Mouse (Mus musculus): ENCODE results near the gene Slc28a2. TPM values are rescaled to one million over a fixed set of nuclear protein-coding genes. Genes with fewer than 3 reads are reported as not detected.
"Not testable (repeated sequence)": the region's sequence is repeated elsewhere in the genome, so short reads cannot be mapped to it uniquely, and the experiment has no call there.

Gene Slc28a2
- 0.09 TPM in 1 of 2 replicates, not detected in the other for polyA plus RNA-seq (2015; fragmentation: Nextera tagmentation; extraction: Ambion mirVana)

- ATAC-seq = not testable (repeated sequence)
- WGBS = 50% methylated on average over 2 of the region's 3 CpGs
Measured at GRCm38 (mm10) chr2:122426200-122426599, at the start of gene Slc28a2. Gene Slc28a2 (plus strand): TSS chr2:122426477.

GRCm38 (mm10) chr2:122377215-122377674 is 49.0 kb upstream of the Slc28a2 start:
- Histone ChIP-seq H3K4me3 (replicated peaks) (peak overlapping the region; percentile 63), H3K27me3 (no peaks in the 10 kb centered on the region), H3K27ac (peak overlapping the region; percentile 94), H3K9ac (replicated peaks) (peak overlapping the region; percentile 81), H3K4me2 (replicated peaks) (peak overlapping the region; percentile 53), H3K4me1 (replicated peaks) (peaks cover 13% of the 10 kb centered on the region), H3K9me3 (no peaks in the 10 kb centered on the region), H3K36me3 (no peaks in the 10 kb centered on the region)
- ATAC-seq = peak; percentile 92
- under 1% methylated on average over 28 of the region's 28 CpGs for WGBS

More at GRCm38 (mm10) chr2:122426200-122426599, at the start of gene Slc28a2:
- H3K36me3 ChIP-seq; H3K27me3 ChIP-seq; H3K4me2 ChIP-seq (replicated peaks); H3K4me3 ChIP-seq (replicated peaks); H3K9ac ChIP-seq (replicated peaks); H3K9me3 ChIP-seq; H3K27ac ChIP-seq; H3K4me1 ChIP-seq (replicated peaks): not testable (repeated sequence)

- peak overlapping the region; percentile 94 for H3K27ac ChIP-seq
- under 1% methylated on average over 26 of the region's 26 CpGs for WGBS
Measured at GRCm38 (mm10) chr2:122377751-122378246, 48.5 kb upstream of the Slc28a2 start.

GRCm38 (mm10) chr2:122378421-122379291 is 47.6 kb upstream of the Slc28a2 start:
- H3K9me3 ChIP-seq = no peaks in the 10 kb centered on the region
- peak overlapping the region; percentile 71 for H3K27ac ChIP-seq
- no peaks in the 10 kb centered on the region for H3K36me3 ChIP-seq
- H3K27me3 ChIP-seq = no peaks in the 10 kb centered on the region
- peak overlapping the region; percentile 63 for H3K4me3 ChIP-seq (replicated peaks)
- peaks cover 13% of the 10 kb centered on the region for H3K4me1 ChIP-seq (replicated peaks)
- WGBS = 21% methylated on average over 8 of the region's 8 CpGs
- H3K4me2 ChIP-seq (replicated peaks) = peak overlapping the region; percentile 53
- H3K9ac ChIP-seq (replicated peaks) = peak overlapping the region; percentile 81; the same call in 1 of the 2 replicates
- no peak for ATAC-seq

More at GRCm38 (mm10) chr2:122377751-122378246, 48.5 kb upstream of the Slc28a2 start:
- H3K9me3 ChIP-seq = no peaks in the 10 kb centered on the region
- H3K27me3 ChIP-seq = no peaks in the 10 kb centered on the region
- peak overlapping the region; percentile 53 for H3K4me2 ChIP-seq (replicated peaks)
- H3K4me1 ChIP-seq (replicated peaks) = peaks cover 13% of the 10 kb centered on the region
- no peaks in the 10 kb centered on the region for H3K36me3 ChIP-seq
- peak overlapping the region; percentile 63 for H3K4me3 ChIP-seq (replicated peaks)
- ATAC-seq = peak; percentile 86
- peak overlapping the region; percentile 81 for H3K9ac ChIP-seq (replicated peaks)

DNA sequence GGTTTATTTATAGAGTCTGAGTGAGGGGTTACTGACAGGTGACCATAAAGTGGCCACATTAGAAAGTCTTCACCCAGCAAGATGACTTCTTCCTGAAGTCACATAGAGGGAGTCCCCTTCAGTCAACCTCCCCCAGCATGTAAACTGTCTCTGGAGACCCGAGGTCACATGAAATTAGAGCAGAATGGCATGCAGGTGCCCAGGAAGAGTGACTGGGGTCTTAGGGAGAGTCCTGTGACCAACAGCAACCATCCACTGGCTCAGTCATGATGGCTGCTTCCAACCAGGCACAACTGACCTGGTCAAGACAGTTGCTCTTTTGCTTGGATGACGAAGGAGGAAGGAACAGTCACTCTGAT is 47.0 kb upstream of the Slc28a2 start:
- ATAC-seq = no peak
- H3K27me3 ChIP-seq = no peaks in the 10 kb centered on the region
- no peak overlapping the region for H3K4me3 ChIP-seq (replicated peaks)
- no peak overlapping the region for H3K27ac ChIP-seq
- H3K36me3 ChIP-seq = no peaks in the 10 kb centered on the region
- H3K9me3 ChIP-seq = no peaks in the 10 kb centered on the region
- 44% methylated on average over 2 of the region's 2 CpGs for WGBS
- H3K9ac ChIP-seq (replicated peaks) = no peak overlapping the region
- no peak overlapping the region for H3K4me2 ChIP-seq (replicated peaks)
- peaks cover 13% of the 10 kb centered on the region for H3K4me1 ChIP-seq (replicated peaks)

DNA sequence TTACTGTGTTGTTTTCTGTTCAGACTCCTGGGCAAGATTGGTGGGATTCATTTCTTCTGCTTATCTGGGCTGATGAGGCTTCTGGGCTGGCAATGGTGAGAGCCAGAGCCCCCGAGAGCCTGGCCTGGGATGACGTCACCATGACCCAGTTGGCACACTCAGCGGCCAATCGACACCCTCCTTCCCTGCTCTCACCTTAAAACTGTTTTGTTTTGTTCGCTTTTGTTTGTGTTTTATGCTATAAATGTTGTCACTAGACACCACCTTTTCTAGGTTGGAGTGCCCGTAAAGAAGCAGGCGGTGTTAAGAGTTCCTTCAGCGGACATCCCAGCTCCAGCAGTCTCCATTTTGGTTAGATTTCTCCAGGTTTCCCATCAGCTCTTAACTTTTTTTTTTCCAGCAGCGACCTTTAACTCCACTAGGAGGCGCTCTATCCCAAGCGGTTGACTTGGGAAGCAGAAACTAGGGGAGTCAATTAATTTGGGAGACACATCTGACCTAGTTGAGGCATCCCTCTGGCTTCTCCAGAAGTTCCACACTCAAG is 45.4 kb upstream of the Slc28a2 start:
- H3K36me3 ChIP-seq = no peaks in the 10 kb centered on the region
- peak overlapping the region; percentile 42 for H3K4me2 ChIP-seq (replicated peaks)
- ATAC-seq = no peak
- WGBS = 7% methylated on average over 11 of the region's 11 CpGs
- H3K4me3 ChIP-seq (replicated peaks) = peak overlapping the region; percentile 23; the same call in 1 of the 2 replicates
- H3K9ac ChIP-seq (replicated peaks) = no peak overlapping the region
- no peaks in the 10 kb centered on the region for H3K27me3 ChIP-seq
- no peak overlapping the region for H3K27ac ChIP-seq
- H3K4me1 ChIP-seq (replicated peaks) = peaks cover 8% of the 10 kb centered on the region
- H3K9me3 ChIP-seq = no peaks in the 10 kb centered on the region

- Histone ChIP-seq H3K4me1 (replicated peaks) (0 out of 2 replicates have a peak, but pooled peaks cover 4% of the 10 kb centered on the region), H3K27ac (no peak overlapping the region), H3K36me3 (no peaks in the 10 kb centered on the region), H3K27me3 (no peaks in the 10 kb centered on the region), H3K4me2 (replicated peaks) (no peak overlapping the region), H3K4me3 (replicated peaks) (no peak overlapping the region), H3K9ac (replicated peaks) (no peak overlapping the region), H3K9me3 (no peaks in the 10 kb centered on the region)
- ATAC-seq = no peak
- whole genome bisulfite sequencing = 80% methylated on average over 16 of the region's 16 CpGs
Measured at GRCm38 (mm10) chr2:122381329-122382103, 44.8 kb upstream of the Slc28a2 start.

GRCm38 (mm10) chr2:122382121-122382520 is 44.2 kb upstream of the Slc28a2 start:
- no peak overlapping the region for H3K27ac ChIP-seq
- 0 out of 2 replicates have a peak, but pooled peaks cover 4% of the 10 kb centered on the region for H3K4me1 ChIP-seq (replicated peaks)
- no peaks in the 10 kb centered on the region for H3K36me3 ChIP-seq
- ATAC-seq = no peak
- WGBS = 88% methylated on average over 6 of the region's 6 CpGs
- H3K27me3 ChIP-seq = no peaks in the 10 kb centered on the region
- no peak overlapping the region for H3K4me2 ChIP-seq (replicated peaks)
- H3K4me3 ChIP-seq (replicated peaks) = no peak overlapping the region
- no peaks in the 10 kb centered on the region for H3K9me3 ChIP-seq
- no peak overlapping the region for H3K9ac ChIP-seq (replicated peaks)

DNA sequence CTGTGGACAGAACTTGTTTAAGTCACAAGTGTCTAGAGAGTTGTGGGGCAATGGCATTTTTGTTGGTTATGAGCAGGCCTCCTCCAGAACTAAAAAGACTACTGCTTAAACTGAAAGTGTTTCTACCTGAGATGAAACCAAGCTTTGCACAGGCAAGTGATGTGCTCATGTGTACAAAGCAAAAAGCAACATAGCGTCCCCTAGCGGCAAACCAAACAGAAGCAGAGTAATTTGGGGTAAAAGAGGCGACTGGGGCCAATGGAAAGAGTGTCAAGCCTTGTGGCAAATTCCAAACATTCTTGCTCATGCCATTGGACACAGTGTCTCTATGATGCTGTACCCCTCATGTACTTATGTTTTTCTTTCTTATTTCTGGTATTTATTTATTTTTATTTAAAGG is 41.2 kb upstream of the Slc28a2 start:
- ATAC-seq = no peak
- Histone ChIP-seq H3K4me1 (replicated peaks) (0 out of 2 replicates have a peak, but pooled peaks cover 4% of the 10 kb centered on the region), H3K9ac (replicated peaks) (no peak overlapping the region), H3K9me3 (no peaks in the 10 kb centered on the region), H3K4me2 (replicated peaks) (no peak overlapping the region), H3K27me3 (no peaks in the 10 kb centered on the region), H3K27ac (no peak overlapping the region), H3K36me3 (no peaks in the 10 kb centered on the region), H3K4me3 (replicated peaks) (no peak overlapping the region)
- 40% methylated on average over 3 of the region's 3 CpGs for WGBS

GRCm38 (mm10) chr2:122387135-122387534 is 39.1 kb upstream of the Slc28a2 start:
- H3K9ac ChIP-seq (replicated peaks); H3K27ac ChIP-seq; H3K4me3 ChIP-seq (replicated peaks); H3K9me3 ChIP-seq; H3K4me2 ChIP-seq (replicated peaks); ATAC-seq; H3K27me3 ChIP-seq; H3K36me3 ChIP-seq; H3K4me1 ChIP-seq (replicated peaks): not testable (repeated sequence)
- 92% methylated on average over 3 of the region's 3 CpGs for WGBS

GRCm38 (mm10) chr2:122396150-122396549 is 30.1 kb upstream of the Slc28a2 start:
- Histone ChIP-seq H3K9me3 (no peaks in the 10 kb centered on the region), H3K4me3 (replicated peaks) (no peak overlapping the region), H3K4me2 (replicated peaks) (no peak overlapping the region), H3K27me3 (no peaks in the 10 kb centered on the region), H3K36me3 (no peaks in the 10 kb centered on the region), H3K9ac (replicated peaks) (no peak overlapping the region), H3K4me1 (replicated peaks) (no peaks in the 10 kb centered on the region), H3K27ac (no peak overlapping the region)
- 97% methylated on average over 1 of the region's 1 CpGs for WGBS
- no peak for ATAC-seq
